Mouse (Mus musculus) kidney, postnatal 10 days (tissue): ENCODE measurements around the gene Cnfn.
"Not testable (repeated sequence)": the region's sequence is repeated elsewhere in the genome, so short reads cannot be mapped to it uniquely, and the experiment has no call there.

ENCODE experiments used
- DNase-seq: peaks from one replicate; pipeline ENCODE4 v3.0.0; 2021; ENCODE audit warnings: mixed read lengths

Cnfn gene

DNA sequence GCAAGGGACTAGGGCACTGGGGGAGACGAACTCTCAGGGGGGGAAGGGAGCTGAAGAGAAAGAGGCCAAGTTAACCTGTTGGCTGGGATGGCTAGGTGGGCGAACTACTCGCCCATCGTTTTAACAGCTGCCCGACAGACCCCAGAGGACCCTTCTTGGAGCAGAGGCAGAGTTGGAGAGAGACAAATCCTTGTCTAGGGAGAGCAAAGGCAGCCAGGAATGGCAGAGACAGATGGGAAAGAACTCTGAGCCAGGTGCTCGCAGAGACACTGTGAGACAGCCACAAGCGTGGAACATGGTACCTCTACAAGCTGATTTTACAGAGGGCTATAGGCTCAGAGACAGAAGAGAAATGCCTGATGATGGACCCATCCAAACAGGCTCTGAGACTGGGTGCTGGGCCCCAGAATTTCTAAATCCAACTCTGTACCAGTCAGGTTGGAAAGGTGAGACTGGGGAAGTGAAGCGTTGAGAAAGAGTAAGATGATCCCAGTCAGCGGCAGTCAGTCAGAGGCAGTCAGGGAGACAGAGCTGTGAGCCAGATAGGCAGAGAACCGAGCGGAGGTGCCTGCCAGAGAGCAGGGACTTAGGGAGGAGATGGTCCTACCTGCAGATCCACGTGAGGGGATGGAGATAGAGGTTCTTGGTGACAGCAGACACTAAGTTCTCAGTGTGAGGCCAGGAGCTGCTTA is at the start of gene Cnfn:
Gene Cnfn, minus strand, starts transcription at position 667 of the 692 bp plus-strand sequence.
- no peak for DNase-seq

DNA sequence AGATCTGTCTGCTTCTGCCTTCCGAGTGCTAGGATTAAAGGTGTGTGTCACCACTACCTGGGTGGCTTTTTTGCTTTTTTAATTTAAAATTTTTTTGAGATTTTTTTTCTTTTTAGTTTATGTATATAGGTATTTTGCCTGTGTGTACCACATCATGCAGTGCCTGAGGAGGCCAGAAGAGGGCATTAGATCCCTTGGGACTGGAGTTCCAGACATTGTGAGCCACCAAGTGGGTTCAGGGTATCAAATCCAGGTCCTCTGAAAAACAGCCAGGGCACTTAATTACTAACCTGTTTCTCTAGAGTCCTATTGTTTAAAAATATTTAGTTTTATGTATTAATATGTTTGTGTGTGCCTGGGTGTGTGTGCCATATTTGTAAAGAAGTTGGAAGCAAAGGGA is 48.1 kb upstream of the Cnfn start:
- peak; percentile 60 for DNase-seq

GRCm38 (mm10) chr7:25412833-25413441 is 43.4 kb upstream of the Cnfn start, which contains the start of gene Cxcl17:
TSS of gene Cxcl17 (minus strand) at chr7:25412886.
- no peak for DNase-seq

DNA sequence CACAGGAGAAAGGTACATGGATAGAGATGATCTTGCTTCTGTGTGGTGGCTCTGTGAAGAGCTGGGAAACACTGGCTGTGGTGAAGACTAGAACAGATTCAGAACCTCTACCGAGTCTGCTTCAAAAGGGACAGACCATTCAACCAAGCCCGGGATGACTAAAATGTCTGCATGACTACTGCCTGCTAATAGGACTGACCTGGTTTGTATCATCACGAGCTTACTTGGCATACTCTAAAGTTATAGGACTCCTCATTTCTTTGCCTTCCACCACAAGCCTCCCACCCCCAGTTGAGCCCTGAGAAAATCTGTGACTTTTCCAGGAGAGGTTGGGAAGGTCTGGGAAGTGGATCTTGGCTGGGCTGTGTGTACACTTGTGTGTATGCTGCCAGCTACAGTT is 42.3 kb upstream of the Cnfn start:
- no peak for DNase-seq

GRCm38 (mm10) chr7:25410969-25411615 is 41.6 kb upstream of the Cnfn start:
- DNase-seq: no peak

DNA sequence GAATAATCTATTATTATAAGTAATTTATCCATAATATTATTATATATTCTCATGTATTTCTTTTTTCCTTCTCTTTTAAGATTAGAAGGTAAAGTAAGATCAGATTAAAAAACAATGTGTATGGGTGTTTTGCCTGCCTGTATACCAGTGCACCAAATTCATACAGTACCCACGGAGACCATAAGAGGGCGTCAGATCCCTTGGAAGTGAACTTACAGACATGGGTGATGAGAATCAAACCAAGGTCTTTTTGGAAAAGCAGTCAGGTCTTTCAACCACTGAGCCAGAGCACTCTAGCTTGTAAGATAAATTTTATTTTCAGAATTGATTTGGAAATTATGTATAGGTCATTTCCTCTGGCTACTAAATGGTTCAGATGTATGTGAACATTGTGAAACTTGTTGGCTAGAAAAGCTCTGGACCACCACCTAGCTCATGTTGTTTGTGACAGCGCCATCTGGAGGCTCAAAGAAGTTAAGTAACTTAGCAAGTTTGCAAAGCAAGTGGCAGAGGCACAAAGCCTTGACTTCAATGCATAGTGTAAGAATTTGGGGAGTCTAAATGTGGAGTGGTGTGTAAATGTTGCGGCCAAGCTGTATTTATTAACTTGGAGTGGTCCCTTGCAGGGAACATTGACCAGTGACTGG is 39.7 kb upstream of the Cnfn start:
- no peak for DNase-seq

- DNase-seq: no peak
Observed at GRCm38 (mm10) chr7:25406468-25406867, 36.9 kb upstream of the Cnfn start.

DNA sequence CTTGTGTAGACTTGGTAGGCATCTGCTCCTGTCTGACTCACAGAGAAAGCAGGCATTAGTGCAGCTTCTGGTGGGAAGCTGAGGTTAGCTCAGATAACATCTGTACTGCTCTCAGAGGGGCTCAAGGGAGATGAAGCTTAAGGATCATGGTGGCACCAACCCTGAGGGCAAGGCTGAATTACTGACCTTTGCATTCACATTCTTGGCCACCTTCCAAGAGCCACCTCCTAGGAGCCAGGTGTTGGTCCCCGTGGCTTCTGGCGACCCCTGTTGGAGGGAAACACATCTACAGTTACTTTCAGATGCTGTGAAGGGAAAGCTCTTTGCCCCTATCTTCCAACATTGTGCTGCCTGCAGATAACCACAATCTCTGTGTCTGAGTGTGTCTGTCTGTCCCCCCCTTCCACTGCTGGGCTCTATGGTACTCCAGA is 33.2 kb upstream of the Cnfn start:
- DNase-seq: peak; percentile 81

DNA sequence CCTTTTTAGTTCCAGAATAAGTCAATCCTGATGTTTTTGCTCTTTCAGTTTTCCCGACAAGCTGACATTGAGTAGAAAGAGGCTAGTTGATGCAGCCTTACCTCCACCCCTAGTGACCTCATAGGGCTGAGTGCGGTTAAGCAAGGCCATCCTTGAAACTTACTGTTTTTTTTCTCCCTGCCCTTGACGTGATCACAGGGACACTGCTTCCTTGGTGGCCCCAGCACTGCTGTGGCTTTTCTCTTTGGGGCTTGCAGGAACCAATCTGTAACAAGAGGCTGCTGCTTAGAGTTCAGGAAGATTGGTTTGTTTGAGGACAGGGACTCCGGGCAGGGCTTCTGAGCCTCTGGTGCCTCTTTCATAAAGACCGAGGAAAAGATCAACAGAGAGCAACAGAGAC is 32.5 kb upstream of the Cnfn start:
- no peak for DNase-seq

DNA sequence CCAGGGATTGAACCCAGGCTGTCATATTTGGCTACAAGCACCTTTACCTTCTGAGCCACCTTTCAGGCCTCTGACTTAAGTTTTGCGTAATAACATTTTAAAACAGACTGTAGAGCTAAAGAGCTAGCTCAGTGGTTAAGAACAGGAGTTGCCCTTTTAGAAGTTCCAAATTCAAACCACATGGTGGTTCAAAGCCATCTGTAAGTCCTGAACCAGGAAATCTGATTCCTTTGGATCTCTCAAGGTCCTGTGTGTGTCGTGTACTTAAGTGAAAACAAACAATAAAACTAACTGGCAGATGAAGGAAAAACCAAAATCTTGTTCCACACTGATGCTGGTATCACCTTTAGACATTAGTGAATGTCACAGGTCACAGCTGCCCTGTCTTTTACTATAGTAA is 32.0 kb upstream of the Cnfn start:
- DNase-seq: no peak

DNA sequence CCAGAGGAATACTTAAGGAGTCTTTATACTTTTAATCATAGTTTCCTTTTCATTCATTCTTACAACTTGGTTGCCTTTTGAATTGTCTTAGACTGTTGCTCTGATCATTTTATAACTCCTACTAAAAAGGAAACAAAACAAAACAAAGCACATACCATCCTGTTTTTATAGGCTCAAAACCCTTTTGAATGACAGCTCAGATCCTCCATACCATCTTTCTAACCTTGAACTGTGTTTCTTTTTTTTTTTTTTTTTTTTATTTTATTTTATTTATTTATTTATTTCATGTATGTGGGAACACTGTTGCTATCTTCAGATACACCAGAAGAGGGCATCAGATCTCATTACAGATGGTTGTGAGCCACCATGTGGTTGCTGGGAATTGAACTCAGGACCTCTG is 29.5 kb upstream of the Cnfn start:
- not testable (repeated sequence) for DNase-seq

GRCm38 (mm10) chr7:25398610-25399009 is 29.1 kb upstream of the Cnfn start, which contains the start of gene Lipe:
TSS of gene Lipe (minus strand) at chr7:25398710.
- DNase-seq: no peak

DNA sequence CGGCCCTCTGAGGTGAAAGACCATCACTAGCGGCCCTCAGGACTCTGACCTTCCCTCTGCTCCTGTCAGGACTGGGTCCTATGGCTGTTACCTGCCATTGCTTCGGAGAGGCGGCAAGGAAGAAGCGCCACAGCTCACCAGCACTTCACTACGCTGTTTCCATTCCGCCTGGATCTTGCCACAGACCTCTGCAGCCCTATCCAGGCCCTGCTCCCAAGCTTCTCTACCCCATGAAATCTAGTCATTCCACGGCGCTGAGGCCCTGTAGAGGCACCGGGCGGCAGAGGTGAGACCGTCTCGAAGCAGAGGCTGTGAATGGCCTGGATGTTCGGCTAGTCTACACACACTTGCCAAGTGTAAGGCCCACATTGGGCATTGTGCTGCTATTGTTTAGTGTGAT is 27.1 kb upstream of the Cnfn start:
- DNase-seq: no peak

GRCm38 (mm10) chr7:25395558-25396521 is 26.3 kb upstream of the Cnfn start:
- peak; percentile 98 for DNase-seq

GRCm38 (mm10) chr7:25395186-25395557 is 25.6 kb upstream of the Cnfn start:
- DNase-seq: no peak

GRCm38 (mm10) chr7:25394754-25395153 is 25.2 kb upstream of the Cnfn start:
- DNase-seq: no peak

DNA sequence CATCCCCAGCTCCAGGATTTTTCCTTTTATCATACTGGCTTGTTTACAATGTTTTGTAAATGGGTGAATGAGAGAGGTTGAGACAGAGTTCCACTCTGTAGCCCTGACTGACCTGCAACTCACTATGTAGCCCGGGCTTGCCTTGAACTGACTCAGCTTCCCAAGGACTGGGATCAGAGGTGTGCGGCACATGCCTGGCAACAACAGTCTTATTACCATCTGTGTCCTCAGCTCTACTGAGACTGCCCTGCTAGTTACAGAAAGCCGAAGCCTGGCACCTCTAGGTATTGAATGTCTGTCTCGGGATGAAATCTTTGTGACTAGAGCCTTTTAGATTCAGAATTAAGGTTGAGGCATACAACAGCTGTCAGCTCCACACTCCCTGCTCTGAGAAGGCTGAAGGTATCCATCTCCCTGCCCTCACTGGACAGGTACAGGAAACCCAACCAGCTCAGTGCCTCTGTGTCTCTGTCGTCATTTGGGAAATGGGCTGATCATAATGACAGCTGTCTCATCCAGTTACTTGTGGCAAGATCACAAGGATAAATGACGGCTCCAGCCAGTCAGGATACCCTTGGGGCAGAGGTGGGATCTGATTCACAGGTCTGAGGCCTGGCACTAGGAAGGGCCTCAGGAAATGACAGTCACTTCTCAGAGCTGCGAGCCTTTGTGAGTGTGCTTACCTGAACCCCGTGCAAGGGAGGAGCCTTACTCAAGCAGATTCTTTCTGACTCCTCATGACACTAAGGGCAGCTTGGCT is 24.1 kb upstream of the Cnfn start:
- no peak for DNase-seq

- no peak for DNase-seq
Observed at GRCm38 (mm10) chr7:25392851-25393250, 23.3 kb upstream of the Cnfn start.

DNA sequence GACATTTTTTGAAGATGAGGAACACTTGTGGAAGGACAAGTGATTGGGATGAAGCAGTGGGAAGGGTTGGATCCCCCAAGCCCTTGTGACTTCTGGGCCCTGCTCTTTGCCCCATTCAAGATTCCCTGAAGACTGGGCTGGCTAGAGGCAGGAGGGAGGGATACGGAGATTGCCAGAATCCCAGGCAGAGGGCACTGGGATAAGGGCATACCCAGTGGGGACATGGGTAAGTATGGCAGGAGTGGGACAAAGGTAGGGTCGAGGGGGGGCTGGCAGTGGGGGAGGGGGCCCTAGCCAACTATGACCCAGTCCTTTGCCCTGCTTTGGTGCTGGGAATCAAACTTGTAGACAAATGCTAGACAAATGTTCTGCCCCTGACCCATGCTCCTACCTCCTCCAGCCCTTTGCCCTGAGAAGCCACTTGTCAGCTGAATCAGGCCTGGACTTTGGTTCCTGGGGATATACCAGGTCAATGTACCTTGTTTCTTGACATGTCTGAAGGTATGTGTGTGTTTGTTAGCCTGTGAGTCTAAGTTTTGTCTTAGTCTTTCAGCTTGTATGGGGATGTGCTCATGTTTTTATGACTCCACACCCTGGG is 22.4 kb upstream of the Cnfn start:
- no peak for DNase-seq

DNA sequence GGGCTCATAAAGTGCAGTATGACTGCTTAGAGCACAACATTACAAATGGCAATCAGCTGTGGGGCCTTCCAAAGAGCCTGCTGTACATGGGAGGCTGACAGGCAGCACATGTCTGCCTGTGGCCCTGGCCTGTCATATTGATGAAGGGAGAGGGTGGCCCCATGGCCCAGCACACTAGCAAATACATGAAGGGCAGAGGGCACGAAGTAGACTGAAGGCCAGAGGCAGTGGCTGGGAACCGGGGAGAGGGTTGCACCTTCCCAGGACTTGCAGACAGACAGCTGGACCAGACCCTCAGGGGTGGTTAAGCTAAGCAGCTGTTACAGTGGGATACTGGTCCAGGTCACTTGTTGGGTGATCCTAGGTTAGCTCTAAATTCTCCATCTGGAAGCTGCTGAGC is 21.5 kb upstream of the Cnfn start:
- DNase-seq: peak; percentile 10
